Mouse (Mus musculus) regulatory T cell (primary cell): ENCODE data around the gene Fgd3.

Experiments used
- in situ Hi-C: fragments of 300-600 bp; cut with MboI, MseI; formaldehyde crosslinking; loops from one replicate; pipeline ENCODE4 v1.15.1; 2025; ENCODE audit warnings: high pct_unique_total_duplicates

The Fgd3 gene

GRCm38 (mm10) chr13:49341831-49342722 lies 22.0 kb upstream of the Fgd3 start:
- in situ Hi-C loops, result no loop called here

GRCm38 (mm10) chr13:49341012-49341830 lies 21.1 kb upstream of the Fgd3 start, which contains the start of gene Bicd2:
TSS of gene Bicd2 (plus strand) at chr13:49341585.
- in situ Hi-C loops, result no loop called here

- in situ Hi-C loops, result loop anchor here (10.0 kb wide), 1 partner anchor 684 kb away; no protein-coding TSS in a partner anchor
These were observed 18.9 kb upstream of the Fgd3 start for GRCm38 (mm10) chr13:49338893-49339546.

- in situ Hi-C loops, result loop anchor here (10.0 kb wide), 1 partner anchor 681 kb away; no protein-coding TSS in a partner anchor
These were observed 15.2 kb upstream of the Fgd3 start for GRCm38 (mm10) chr13:49335077-49335982.

GRCm38 (mm10) chr13:49333250-49333649 lies 13.1 kb upstream of the Fgd3 start:
- in situ Hi-C loops, result loop anchor here (10.0 kb wide), 1 partner anchor 678 kb away; no protein-coding TSS in a partner anchor

GRCm38 (mm10) chr13:49328101-49328500 lies 8.0 kb upstream of the Fgd3 start:
- in situ Hi-C loops, result no loop called here

GRCm38 (mm10) chr13:49326246-49327206 lies 6.4 kb upstream of the Fgd3 start:
- in situ Hi-C loops, result no loop called here

GRCm38 (mm10) chr13:49324871-49325270 lies 4.8 kb upstream of the Fgd3 start:
- in situ Hi-C loops, result loop anchor here (5.0 kb wide), 1 partner anchor 52 kb away; no protein-coding TSS in a partner anchor

- in situ Hi-C loops, result loop anchor here (5.0 kb wide), 1 partner anchor 55 kb away; no protein-coding TSS in a partner anchor
These were observed 2.6 kb upstream of the Fgd3 start for GRCm38 (mm10) chr13:49322739-49323138.

GRCm38 (mm10) chr13:49322169-49322568 lies 2.1 kb upstream of the Fgd3 start:
- in situ Hi-C loops, result loop anchor here (5.0 kb wide), 1 partner anchor 55 kb away; no protein-coding TSS in a partner anchor

GRCm38 (mm10) chr13:49321452-49321851 lies 1.3 kb upstream of the Fgd3 start:
- in situ Hi-C loops, result loop anchor here (5.0 kb wide), 1 partner anchor 56 kb away; no protein-coding TSS in a partner anchor

GRCm38 (mm10) chr13:49320514-49320913 lies 403 bp upstream of the Fgd3 start:
- in situ Hi-C loops, result loop anchor here (5.0 kb wide), 1 partner anchor 57 kb away; no protein-coding TSS in a partner anchor

- in situ Hi-C loops, result no loop called here
These were observed 2.2 kb downstream of the Fgd3 start for GRCm38 (mm10) chr13:49317914-49318313.

- in situ Hi-C loops, result no loop called here
These were observed 2.6 kb downstream of the Fgd3 start for GRCm38 (mm10) chr13:49317508-49317907.

GRCm38 (mm10) chr13:49316386-49317162 lies 3.5 kb downstream of the Fgd3 start:
- in situ Hi-C loops, result no loop called here

GRCm38 (mm10) chr13:49311642-49312041 lies 8.5 kb downstream of the Fgd3 start:
- in situ Hi-C loops, result no loop called here

GRCm38 (mm10) chr13:49309501-49309900 lies 10.6 kb downstream of the Fgd3 start:
- in situ Hi-C loops, result loop anchor here (10.0 kb wide), 1 partner anchor 1085 kb away; no protein-coding TSS in a partner anchor

GRCm38 (mm10) chr13:49308861-49309403 lies 11.2 kb downstream of the Fgd3 start:
- in situ Hi-C loops, result loop anchor here (10.0 kb wide), 1 partner anchor 1086 kb away; no protein-coding TSS in a partner anchor
